Mouse (Mus musculus): ENCODE results near the gene Meiob.

GRCm38 (mm10) chr17:24878117-24878397 is 74.0 kb downstream of the Meiob start:
- no peak for TF ChIP-seq CTCF (IDR thresholded peaks at IDR 0.05; ENCODE audit: borderline replicate concordance, extremely low read depth, insufficient read depth, insufficient read length)
- TF ChIP-seq POLR2A (IDR thresholded peaks at IDR 0.05; ENCODE audit: borderline replicate concordance, extremely low read depth, insufficient read depth, insufficient read length, poor library complexity, severe bottlenecking), result no peak

Data from brain, embryonic 14.5 days (tissue).